Mouse (Mus musculus): ENCODE measurements at regions not wholly inside any gene's neighbourhood (a gene's known extent, or its start where the extent isn't known, plus 50 kb on each side); places are given as distances from the start of the nearest gene placed in this dataset.

DNA sequence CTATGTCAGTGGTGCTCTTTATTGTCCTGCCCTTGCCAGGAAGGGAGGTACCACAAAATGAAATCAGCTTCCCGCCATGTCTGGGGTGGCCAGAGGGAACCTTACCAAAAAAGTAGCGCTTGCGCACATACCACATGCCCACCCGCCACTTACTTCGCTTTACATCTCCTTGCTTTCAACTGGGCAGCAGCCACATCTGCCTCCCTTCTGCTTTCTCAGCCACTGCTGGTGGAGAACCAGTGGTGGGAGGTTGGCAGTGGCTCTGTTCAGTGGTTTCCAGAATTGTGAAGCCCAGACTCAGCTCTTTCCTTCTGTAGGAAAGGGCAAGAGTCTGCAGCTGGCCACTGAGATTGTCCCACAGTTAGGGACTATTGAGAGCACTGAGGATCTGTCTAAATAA is 170.2 kb downstream of the Hlx start:
- TF ChIP-seq CTCF (IDR thresholded peaks at IDR 0.05; ENCODE audit: low read depth, low read length) (no peak), POLR2A (IDR thresholded peaks at IDR 0.05; ENCODE audit: borderline replicate concordance, low read depth, low read length) (no peak)

Measured in bone marrow macrophage, adult 2 months (primary cell).